Mouse (Mus musculus) small intestine, adult 2 months (tissue): ENCODE results near the gene Pofut1. TPM values are rescaled to one million over a fixed set of nuclear protein-coding genes. Genes with fewer than 3 reads are reported as not detected.

Experiments
- H3K27ac ChIP-seq: fragments of 200-500 bp; 2 replicates; pipeline ENCODE4 v1.5.1; 2012; ENCODE audit warnings: low read depth, low read length, control low read depth, inconsistent platforms; ENCODE audit not compliant: insufficient read depth
- H3K27me3 ChIP-seq: fragments of 200-500 bp; 2 replicates; pipeline ENCODE4 v1.6.1; 2012; ENCODE audit warnings: mild to moderate bottlenecking, moderate library complexity, low read length, inconsistent platforms; ENCODE audit not compliant: control insufficient read depth, insufficient read depth
- H3K36me3 ChIP-seq: fragments of 200-500 bp; 2 replicates; pipeline ENCODE4 v1.6.1; 2012; ENCODE audit warnings: mild to moderate bottlenecking, low read length, control low read depth, inconsistent platforms; ENCODE audit not compliant: control insufficient read depth, insufficient read depth
- H3K4me1 ChIP-seq: fragments of 200-500 bp; 2 replicates; pipeline ENCODE4 v1.6.1; 2012; ENCODE audit warnings: low read length, inconsistent platforms, mixed read lengths; ENCODE audit not compliant: control insufficient read depth, insufficient read depth, insufficient read length
- H3K4me3 ChIP-seq: fragments of 200-500 bp; 2 replicates; pipeline ENCODE4 v1.5.1; 2012; ENCODE audit warnings: low read depth, mild to moderate bottlenecking, control low read depth, inconsistent platforms, low read length, moderate library complexity
- CTCF ChIP-seq: fragments of 200-500 bp; IDR thresholded peaks from 2 replicates; pipeline ENCODE4 v1.5.1; 2012; ENCODE audit warnings: low read depth, mild to moderate bottlenecking, control low read depth, inconsistent platforms, low read length, moderate library complexity, mixed read lengths; ENCODE audit not compliant: insufficient replicate concordance, insufficient read length; ENCODE audit errors: extremely low read depth
- POLR2A ChIP-seq: fragments of 200-500 bp; IDR thresholded peaks from 2 replicates; pipeline ENCODE4 v1.6.1; 2012; ENCODE audit warnings: low read depth, mild to moderate bottlenecking, control low read depth, inconsistent platforms, low read length, moderate library complexity
- WGBS: fragments of 180-500 bp; shearing (Covaris S2); methylation state at CpG from one replicate; pipeline ENCODE4 v1.1.7; 2018; 5-methylcytosine and 5-hydroxymethylcytosine counted together
- polyA plus RNA-seq: library from polyadenylated mRNA; depleted of rRNA; stranded (reverse); fragments of >200 nt; gene quantifications from 2 replicates; pipeline ENCODE4 v1.2.3, GENCODE M21; 2012

Pofut1 gene
- polyA plus RNA-seq, 1 experiment = 20.4 TPM

GRCm38 (mm10) chr2:153237891-153238290 is 3.4 kb upstream of the Pofut1 start:
- Histone ChIP-seq H3K4me3 (no peak overlapping the region), H3K27me3 (no peaks in the 10 kb centered on the region), H3K36me3 (peaks cover 21% of the 10 kb centered on the region), H3K27ac (peak overlapping the region; percentile 41; the same call in 1 of the 2 replicates), H3K4me1 (peaks cover 20% of the 10 kb centered on the region; the same call in 1 of the 2 replicates)
- WGBS = 48% methylated on average over 4 of the region's 4 CpGs
- no peak for TF ChIP-seq CTCF
- TF ChIP-seq POLR2A = no peak

DNA sequence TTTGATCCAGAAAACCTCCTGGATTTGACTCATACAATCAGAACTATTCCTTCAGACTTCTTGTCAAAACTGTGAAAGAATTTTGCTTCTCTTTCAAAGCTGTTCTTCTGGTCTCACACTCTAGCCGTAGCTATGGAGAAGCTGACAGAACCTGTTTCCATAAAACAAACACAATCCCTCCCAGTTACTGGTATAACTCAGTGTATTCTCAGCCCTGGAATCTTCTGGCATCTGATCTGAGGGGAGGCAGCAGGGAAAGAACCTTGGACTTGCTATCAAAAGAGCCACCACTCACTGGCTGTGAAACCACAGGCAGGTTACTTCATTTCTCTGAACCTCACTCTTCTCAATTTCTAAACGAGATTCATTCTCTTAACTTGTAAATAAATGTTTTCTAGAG is 2.9 kb upstream of the Pofut1 start:
- Histone ChIP-seq H3K36me3 (peaks cover 19% of the 10 kb centered on the region), H3K27ac (peak overlapping the region; percentile 54), H3K4me1 (peaks cover 23% of the 10 kb centered on the region; the same call in 1 of the 2 replicates), H3K27me3 (no peaks in the 10 kb centered on the region), H3K4me3 (no peak overlapping the region)
- no peak for TF ChIP-seq POLR2A
- no peak for TF ChIP-seq CTCF
- WGBS = 16% methylated on average over 2 of the region's 2 CpGs

DNA sequence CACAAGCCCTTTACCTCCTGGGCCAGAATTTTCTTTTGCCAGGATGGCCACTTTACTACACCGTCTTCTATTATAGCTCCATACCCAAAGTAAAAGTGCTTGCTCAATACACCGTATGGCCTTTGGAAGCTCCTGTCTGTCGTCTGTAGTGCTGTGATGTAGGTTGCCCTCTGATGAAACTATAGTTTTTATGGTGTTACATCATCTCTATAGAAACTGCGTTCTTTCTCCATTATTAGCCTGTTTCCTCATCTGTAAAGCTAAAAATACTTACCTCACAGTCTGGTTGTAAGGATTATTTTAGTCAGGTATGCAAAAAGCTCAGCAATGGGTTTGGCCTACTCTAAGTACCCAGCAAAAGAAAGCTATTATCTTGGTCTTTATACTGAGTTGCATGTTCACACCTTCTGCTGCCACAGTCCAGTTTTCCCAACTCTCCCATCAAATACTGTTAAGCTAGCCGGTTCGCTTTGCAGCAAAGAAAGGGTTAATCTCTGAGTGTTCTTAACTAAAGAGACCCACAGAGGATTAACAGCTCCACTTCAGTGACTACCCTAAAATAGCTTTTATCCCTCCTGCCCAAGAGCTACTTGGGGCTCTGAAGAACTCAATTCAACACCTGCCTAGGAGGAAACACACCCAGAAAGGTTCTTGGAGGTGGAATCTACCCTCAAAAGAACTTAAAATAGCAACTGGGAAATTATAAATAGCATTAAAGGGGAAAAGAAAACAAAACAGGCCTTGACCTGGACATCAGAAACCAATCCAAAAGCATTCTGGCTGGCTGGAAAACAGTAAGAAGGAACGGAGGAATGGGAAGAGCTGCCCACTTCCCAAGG is 2.1 kb upstream of the Pofut1 start:
- Histone ChIP-seq H3K27me3 (no peaks in the 10 kb centered on the region), H3K36me3 (peaks cover 12% of the 10 kb centered on the region), H3K4me1 (peaks cover 23% of the 10 kb centered on the region; the same call in 1 of the 2 replicates), H3K27ac (peak overlapping the region; percentile 69), H3K4me3 (peak overlapping the region; percentile 85)
- TF ChIP-seq POLR2A (no peak), CTCF (no peak)
- 16% methylated on average over 7 of the region's 7 CpGs for WGBS

DNA sequence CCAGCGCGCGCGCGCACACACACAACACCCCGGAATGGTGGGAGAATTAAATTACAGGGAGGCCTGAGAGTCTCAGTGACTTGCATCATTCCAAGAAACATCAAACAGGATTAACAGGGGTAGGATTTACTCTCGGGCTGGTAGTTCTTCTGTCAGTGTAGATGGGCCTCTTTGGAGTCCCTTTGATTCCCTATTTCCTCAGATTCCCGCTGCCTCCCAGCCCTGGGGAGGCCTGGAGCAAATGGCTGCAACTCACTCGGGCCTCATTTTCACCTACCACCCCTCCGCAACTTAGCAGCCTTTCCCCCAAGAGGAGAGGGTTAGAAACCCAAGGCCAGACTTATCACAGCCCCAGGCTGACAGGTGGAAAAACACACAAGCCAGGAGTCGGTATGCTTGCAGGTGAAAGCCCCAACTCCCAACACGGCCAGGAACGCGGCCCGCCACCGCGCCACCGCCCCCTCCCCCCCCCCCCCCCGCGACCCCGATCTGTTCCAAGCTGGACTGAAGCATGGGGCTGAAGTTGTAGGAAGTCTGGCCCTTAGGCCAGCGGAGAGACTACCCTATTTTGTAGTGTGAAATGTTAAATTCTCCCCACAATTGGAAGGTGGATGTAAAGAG is 1.4 kb upstream of the Pofut1 start:
- peak overlapping the region; percentile 85 for H3K27ac ChIP-seq
- TF ChIP-seq CTCF (no peak), POLR2A (no peak)

GRCm38 (mm10) chr2:153240701-153241235 is 565 bp upstream of the Pofut1 start:
- H3K4me1 ChIP-seq = peaks cover 21% of the 10 kb centered on the region; the same call in 1 of the 2 replicates
- H3K36me3 ChIP-seq = peaks cover 5% of the 10 kb centered on the region
- peak overlapping the region; percentile 85 for H3K27ac ChIP-seq
- peak overlapping the region; percentile 85 for H3K4me3 ChIP-seq
- TF ChIP-seq CTCF (no peak), POLR2A (no peak)
- under 1% methylated on average over 32 of the region's 33 CpGs for WGBS
- no peaks in the 10 kb centered on the region for H3K27me3 ChIP-seq

More for the DNA sequence above, 1.4 kb upstream of the Pofut1 start:
- H3K4me1 ChIP-seq = peaks cover 23% of the 10 kb centered on the region; the same call in 1 of the 2 replicates
- peak overlapping the region; percentile 85 for H3K4me3 ChIP-seq
- no peaks in the 10 kb centered on the region for H3K27me3 ChIP-seq
- WGBS = 5% methylated on average over 22 of the region's 22 CpGs
- H3K36me3 ChIP-seq = peaks cover 8% of the 10 kb centered on the region

- H3K27me3 ChIP-seq = no peaks in the 10 kb centered on the region
- H3K4me3 ChIP-seq = no peak overlapping the region
- peaks cover 4% of the 10 kb centered on the region; the same call in 1 of the 2 replicates for H3K36me3 ChIP-seq
- H3K27ac ChIP-seq = no peak overlapping the region
- peaks cover 12% of the 10 kb centered on the region; the same call in 1 of the 2 replicates for H3K4me1 ChIP-seq
- no peak for TF ChIP-seq CTCF
- no peak for TF ChIP-seq POLR2A
- 29% methylated on average over 6 of the region's 6 CpGs for WGBS
Measured at GRCm38 (mm10) chr2:153242156-153242555, 823 bp downstream of the Pofut1 start.

GRCm38 (mm10) chr2:153249751-153250150 is 8.4 kb downstream of the Pofut1 start:
- 28% methylated on average over 5 of the region's 5 CpGs for WGBS

More at GRCm38 (mm10) chr2:153249751-153250150, 8.4 kb downstream of the Pofut1 start:
- no peak for TF ChIP-seq CTCF
- TF ChIP-seq POLR2A = no peak
- Histone ChIP-seq H3K36me3 (peaks cover 9% of the 10 kb centered on the region), H3K4me1 (peaks cover 9% of the 10 kb centered on the region; the same call in 1 of the 2 replicates), H3K27ac (peak overlapping the region; percentile 67), H3K4me3 (no peak overlapping the region), H3K27me3 (no peaks in the 10 kb centered on the region)
